Mouse (Mus musculus) large intestine, adult 2 months (tissue): ENCODE data around the gene Appbp2. TPM values are rescaled to one million over a fixed set of nuclear protein-coding genes. Genes with fewer than 3 reads are reported as not detected.

ENCODE experiments used
- DNase-seq: peaks from one replicate; pipeline ENCODE4 v3.0.0-alpha.2; 2012; ENCODE audit warnings: low read depth, low spot score
- WGBS: fragments of 180-500 bp; shearing (Covaris S2); methylation state at CpG from one replicate; pipeline ENCODE4 v1.1.7; 2018; 5-methylcytosine and 5-hydroxymethylcytosine counted together
- polyA plus RNA-seq: library from polyadenylated mRNA; depleted of rRNA; stranded (reverse); fragments of >200 nt; gene quantifications from 2 replicates; pipeline ENCODE4 v1.2.3, GENCODE M21; 2012; rRNA removed

The Appbp2 gene
- 6.5 and 8.9 TPM in 2 replicates for polyA plus RNA-seq

GRCm38 (mm10) chr11:85234990-85235841 lies at the start of gene Appbp2:
Gene Appbp2, minus strand, starts transcription at chr11:85235130.
- 4% methylated on average over 48 of the region's 48 CpGs for WGBS
- DNase-seq = peak; percentile 72

GRCm38 (mm10) chr11:85281219-85281878 lies 46.4 kb upstream of the Appbp2 start:
- peak; percentile 45 for DNase-seq
- WGBS = 41% methylated on average over 15 of the region's 15 CpGs

- no peak for DNase-seq
- 57% methylated on average over 1 of the region's 1 CpGs for WGBS
Observed at GRCm38 (mm10) chr11:85278175-85278574, 43.2 kb upstream of the Appbp2 start.

GRCm38 (mm10) chr11:85277609-85278008 lies 42.7 kb upstream of the Appbp2 start:
- no peak for DNase-seq
- WGBS = 63% methylated on average over 5 of the region's 5 CpGs

DNA sequence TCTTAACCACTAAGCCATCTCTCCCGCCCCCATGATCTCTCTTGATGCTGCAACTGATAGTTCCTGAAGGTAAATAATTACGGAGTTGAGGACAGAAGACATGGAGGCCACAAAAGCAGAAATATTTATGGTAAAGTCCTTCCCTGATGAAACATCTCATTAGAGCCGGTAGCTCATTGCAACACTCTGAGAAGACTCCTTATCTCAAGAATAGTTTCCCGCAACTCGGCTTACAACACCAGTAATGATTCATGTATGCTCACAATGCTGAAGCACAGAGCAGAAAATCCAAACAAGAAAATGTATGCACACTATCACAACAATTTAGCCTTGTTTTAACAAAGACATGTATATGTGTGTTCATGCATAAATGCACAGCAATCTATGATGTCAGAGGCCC lies 40.2 kb upstream of the Appbp2 start:
- 79% methylated on average over 5 of the region's 5 CpGs for WGBS
- no peak for DNase-seq

GRCm38 (mm10) chr11:85273299-85273698 lies 38.4 kb upstream of the Appbp2 start:
- DNase-seq = no peak
- WGBS = 75% methylated on average over 6 of the region's 6 CpGs

DNA sequence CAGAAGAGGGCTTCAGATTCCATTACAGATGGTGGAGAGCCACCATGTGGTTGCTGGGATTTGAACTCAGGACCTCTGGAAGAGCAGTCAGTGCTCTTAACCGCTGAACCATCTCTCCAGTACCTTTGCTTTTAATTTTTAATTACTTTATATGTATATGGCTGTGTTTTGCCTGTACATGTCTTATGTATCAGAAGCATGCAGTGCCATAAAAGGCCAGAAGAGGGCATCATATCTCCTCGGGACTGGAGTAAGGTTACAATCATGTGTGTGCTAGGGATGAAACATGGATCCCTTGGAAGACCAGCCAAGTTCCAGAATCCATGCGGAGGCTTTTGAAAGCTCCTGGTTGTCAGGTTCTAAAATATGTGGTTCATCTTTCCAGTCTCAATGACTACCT lies 35.7 kb upstream of the Appbp2 start:
- no peak for DNase-seq
- 55% methylated on average over 3 of the region's 3 CpGs for WGBS

DNA sequence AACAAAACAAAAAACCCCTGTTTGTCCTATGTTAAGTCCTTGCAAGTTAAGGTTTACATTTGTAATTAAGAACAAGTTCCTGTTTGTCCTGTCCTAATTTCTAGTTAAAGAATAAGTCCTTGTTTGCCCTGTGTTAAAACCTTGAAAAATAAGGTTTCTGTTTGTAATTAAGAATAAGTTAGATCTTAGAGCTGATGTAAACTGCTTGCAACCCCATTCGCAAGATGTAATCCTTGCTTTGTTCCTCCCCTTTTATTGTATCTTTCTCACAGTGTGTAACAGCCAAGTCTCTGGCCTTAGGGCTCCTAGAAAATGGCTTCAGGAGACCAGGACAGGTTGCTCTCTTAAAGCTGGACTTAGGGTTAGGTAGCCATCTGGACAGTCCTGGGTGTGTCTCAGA lies 32.5 kb upstream of the Appbp2 start:
- WGBS = 98% methylated on average over 1 of the region's 1 CpGs
- DNase-seq = no peak

- no peak for DNase-seq
- WGBS = 70% methylated on average over 5 of the region's 5 CpGs
Observed at GRCm38 (mm10) chr11:85264635-85265034, 29.7 kb upstream of the Appbp2 start.

GRCm38 (mm10) chr11:85261192-85261591 lies 26.3 kb upstream of the Appbp2 start:
- no peak for DNase-seq
- 17% methylated on average over 7 of the region's 7 CpGs for WGBS

GRCm38 (mm10) chr11:85258966-85259365 lies 24.0 kb upstream of the Appbp2 start:
- WGBS = 82% methylated on average over 11 of the region's 11 CpGs
- DNase-seq = no peak

DNA sequence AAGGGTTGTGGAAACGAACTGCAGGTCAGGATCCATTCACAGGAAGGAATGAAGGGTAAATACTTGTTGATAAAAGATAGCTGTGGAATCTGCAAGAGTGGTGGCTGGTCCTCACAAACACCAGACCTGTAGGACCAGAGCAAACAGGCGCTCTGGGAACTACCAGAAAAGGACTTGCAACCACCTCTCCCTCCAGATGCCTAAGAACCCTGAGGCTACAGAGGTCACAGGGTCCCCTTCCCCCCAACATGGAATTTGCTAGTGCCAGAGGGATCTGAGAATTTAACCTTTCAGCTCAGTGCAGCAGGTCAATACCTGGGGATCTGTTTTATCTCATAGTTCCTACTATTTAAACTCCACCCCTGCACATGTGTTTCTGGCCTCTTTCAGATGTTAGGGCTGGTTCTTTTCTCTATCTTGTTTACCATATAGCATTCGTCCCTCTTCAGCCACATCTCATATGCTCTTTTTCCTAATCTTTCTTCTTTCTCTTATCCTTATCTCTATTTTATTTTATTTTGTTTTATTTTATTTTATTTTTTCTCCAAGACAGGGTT lies 20.6 kb upstream of the Appbp2 start:
- WGBS = 59% methylated on average over 3 of the region's 3 CpGs

DNA sequence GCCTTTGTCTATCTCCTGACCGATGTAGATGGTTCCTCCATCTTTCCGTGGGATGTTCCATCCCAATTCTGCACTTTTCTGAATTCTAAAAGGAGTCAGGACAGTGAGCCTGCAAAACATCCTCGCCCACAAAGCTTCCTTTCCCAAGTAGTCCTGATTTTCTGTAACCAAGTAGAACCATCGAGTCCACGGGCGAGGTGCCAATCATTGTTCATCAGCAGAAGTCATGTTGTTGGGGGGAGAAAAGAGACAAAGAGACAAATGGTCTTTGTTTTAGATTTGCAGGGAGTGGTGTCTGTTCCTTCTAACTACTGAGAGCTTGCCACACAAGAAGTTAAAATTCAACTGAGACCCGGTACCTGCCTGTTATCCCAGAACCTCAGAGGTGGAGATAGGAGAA lies 18.7 kb upstream of the Appbp2 start:
- DNase-seq = no peak
- 40% methylated on average over 7 of the region's 7 CpGs for WGBS

More for the DNA sequence above, 20.6 kb upstream of the Appbp2 start:
- DNase-seq = no peak

DNA sequence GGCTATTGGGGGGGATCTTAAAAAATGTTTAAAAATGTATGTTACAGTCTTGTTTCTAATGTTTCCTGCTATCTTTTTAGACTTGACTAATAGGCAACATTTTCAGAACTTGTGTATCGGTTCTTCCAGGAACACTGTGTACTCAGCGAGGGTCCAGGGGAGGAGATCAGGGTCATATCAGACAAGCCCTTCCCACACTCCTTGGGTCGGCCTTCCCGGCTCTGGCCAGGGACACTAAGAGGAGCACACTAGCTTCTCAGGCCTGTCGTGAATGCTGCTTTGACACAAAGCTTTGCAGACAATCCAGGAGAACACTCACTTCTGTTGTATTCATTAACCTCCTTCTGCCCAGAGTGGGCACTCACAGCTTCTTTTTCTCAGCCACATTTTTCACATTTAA lies 18.1 kb upstream of the Appbp2 start:
- no peak for DNase-seq

GRCm38 (mm10) chr11:85251955-85252354 lies 17.0 kb upstream of the Appbp2 start:
- no peak for DNase-seq
- 94% methylated on average over 5 of the region's 5 CpGs for WGBS

More for the DNA sequence above, 18.1 kb upstream of the Appbp2 start:
- 50% methylated on average over 5 of the region's 5 CpGs for WGBS

- WGBS = 14% methylated on average over 3 of the region's 3 CpGs
- DNase-seq = no peak
Observed at GRCm38 (mm10) chr11:85250467-85250866, 15.5 kb upstream of the Appbp2 start.

DNA sequence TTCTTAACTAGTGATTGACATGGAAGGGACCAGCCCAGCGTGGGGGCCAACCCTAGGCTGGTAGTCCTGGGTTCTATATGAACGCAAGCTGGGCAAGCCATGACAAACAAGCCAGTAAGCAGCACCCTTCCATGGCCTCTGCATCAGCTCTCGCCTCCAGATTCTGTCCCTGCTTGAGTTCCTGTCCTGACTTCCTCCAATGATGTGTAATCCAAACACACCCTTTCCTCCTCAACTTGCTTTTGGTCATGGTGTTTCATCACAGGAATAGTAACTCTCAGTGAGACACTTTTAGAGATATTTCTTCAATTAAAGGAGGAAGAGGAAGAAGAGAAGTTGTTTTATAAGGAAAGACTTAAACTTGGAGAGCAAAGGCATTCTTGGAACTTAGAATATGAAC lies 14.4 kb upstream of the Appbp2 start:
- no peak for DNase-seq
- 82% methylated on average over 3 of the region's 3 CpGs for WGBS

- 88% methylated on average over 2 of the region's 2 CpGs for WGBS
- DNase-seq = no peak
Observed at GRCm38 (mm10) chr11:85248151-85248550, 13.2 kb upstream of the Appbp2 start.

GRCm38 (mm10) chr11:85241226-85241625 lies 6.3 kb upstream of the Appbp2 start:
- no peak for DNase-seq
- 83% methylated on average over 8 of the region's 8 CpGs for WGBS

DNA sequence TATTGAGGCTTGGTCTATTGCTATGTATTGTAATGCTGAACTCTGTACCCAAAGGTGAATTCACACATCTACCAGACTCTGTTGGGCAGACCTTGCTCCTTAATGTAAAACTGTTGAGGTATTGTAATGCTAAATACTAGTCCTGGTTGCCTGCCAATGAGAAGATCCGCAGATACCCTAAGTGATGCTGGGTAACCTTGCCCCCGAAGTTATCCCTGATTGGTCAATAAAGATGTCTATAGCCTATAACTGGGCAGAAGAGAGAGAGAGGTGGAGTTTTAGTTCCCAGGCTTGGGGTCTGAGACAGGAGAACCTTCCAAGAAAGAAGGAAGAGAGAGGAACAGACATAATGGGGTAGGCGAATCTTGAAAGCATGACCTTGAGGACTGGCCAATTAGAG lies 5.3 kb upstream of the Appbp2 start:
- WGBS = 89% methylated on average over 3 of the region's 3 CpGs
- no peak for DNase-seq
